Mouse (Mus musculus) kidney, adult 9 months (tissue): ENCODE results near the gene Lbx2.

Experiments used
- DNase-seq: peaks from one replicate; pipeline ENCODE4 v3.0.0; 2022

Gene Lbx2

GRCm38 (mm10) chr6:83071220-83071619, 14.9 kb upstream of the Lbx2 start:
- no peak for DNase-seq

- DNase-seq: peak; percentile 38
These were observed 11.2 kb upstream of the Lbx2 start for GRCm38 (mm10) chr6:83074979-83075378.

- peak; percentile 46 for DNase-seq
These were observed 8.4 kb upstream of the Lbx2 start, which contains the start of gene Pcgf1 for GRCm38 (mm10) chr6:83077630-83078323. Gene Pcgf1 (plus strand): TSS chr6:83077869.

GRCm38 (mm10) chr6:83078324-83078858, 7.8 kb upstream of the Lbx2 start:
- peak; percentile 100 for DNase-seq

GRCm38 (mm10) chr6:83080210-83080609, 6.0 kb upstream of the Lbx2 start:
- DNase-seq: no peak

GRCm38 (mm10) chr6:83083497-83083896, 2.7 kb upstream of the Lbx2 start:
- DNase-seq: no peak

- DNase-seq: peak; percentile 39
These were observed 1.7 kb upstream of the Lbx2 start for GRCm38 (mm10) chr6:83084477-83084876.

GRCm38 (mm10) chr6:83087205-83087925, 1.2 kb downstream of the Lbx2 start:
- peak; percentile 41 for DNase-seq

GRCm38 (mm10) chr6:83087926-83088260, 1.7 kb downstream of the Lbx2 start:
- no peak for DNase-seq

- DNase-seq: no peak
These were observed 6.4 kb downstream of the Lbx2 start for GRCm38 (mm10) chr6:83092416-83093127.

GRCm38 (mm10) chr6:83095968-83096367, 9.8 kb downstream of the Lbx2 start:
- no peak for DNase-seq

- peak; percentile 93 for DNase-seq
These were observed 12.2 kb downstream of the Lbx2 start for GRCm38 (mm10) chr6:83098411-83098810.

GRCm38 (mm10) chr6:83101316-83101687, 15.1 kb downstream of the Lbx2 start, which contains the start of the genes Ccdc142 and Gm42688:
Gene Ccdc142 (plus strand): TSS chr6:83101601.
Gene Gm42688 (plus strand): TSS chr6:83101617.
- peak; percentile 97 for DNase-seq

- DNase-seq: peak; percentile 60
These were observed 15.8 kb downstream of the Lbx2 start for GRCm38 (mm10) chr6:83101688-83102556.

GRCm38 (mm10) chr6:83103130-83103650, 17.0 kb downstream of the Lbx2 start:
- no peak for DNase-seq

- no peak for DNase-seq
These were observed 18.0 kb downstream of the Lbx2 start for GRCm38 (mm10) chr6:83104158-83104557.

GRCm38 (mm10) chr6:83107566-83108400, 21.6 kb downstream of the Lbx2 start:
- DNase-seq: peak; percentile 84

- peak; percentile 85 for DNase-seq
These were observed 22.8 kb downstream of the Lbx2 start, which contains the start of gene Mrpl53 for GRCm38 (mm10) chr6:83108762-83109668. Gene Mrpl53 (plus strand): TSS chr6:83109040.

GRCm38 (mm10) chr6:83111510-83112136, 25.5 kb downstream of the Lbx2 start:
- no peak for DNase-seq
